Mouse (Mus musculus): ENCODE results near the gene Pgpep1. TPM values are rescaled to one million over a fixed set of nuclear protein-coding genes. Genes with fewer than 3 reads are reported as not detected.

Gene Pgpep1
- polyA plus RNA-seq, 1 experiment from 2014 or later = 181 TPM

DNA sequence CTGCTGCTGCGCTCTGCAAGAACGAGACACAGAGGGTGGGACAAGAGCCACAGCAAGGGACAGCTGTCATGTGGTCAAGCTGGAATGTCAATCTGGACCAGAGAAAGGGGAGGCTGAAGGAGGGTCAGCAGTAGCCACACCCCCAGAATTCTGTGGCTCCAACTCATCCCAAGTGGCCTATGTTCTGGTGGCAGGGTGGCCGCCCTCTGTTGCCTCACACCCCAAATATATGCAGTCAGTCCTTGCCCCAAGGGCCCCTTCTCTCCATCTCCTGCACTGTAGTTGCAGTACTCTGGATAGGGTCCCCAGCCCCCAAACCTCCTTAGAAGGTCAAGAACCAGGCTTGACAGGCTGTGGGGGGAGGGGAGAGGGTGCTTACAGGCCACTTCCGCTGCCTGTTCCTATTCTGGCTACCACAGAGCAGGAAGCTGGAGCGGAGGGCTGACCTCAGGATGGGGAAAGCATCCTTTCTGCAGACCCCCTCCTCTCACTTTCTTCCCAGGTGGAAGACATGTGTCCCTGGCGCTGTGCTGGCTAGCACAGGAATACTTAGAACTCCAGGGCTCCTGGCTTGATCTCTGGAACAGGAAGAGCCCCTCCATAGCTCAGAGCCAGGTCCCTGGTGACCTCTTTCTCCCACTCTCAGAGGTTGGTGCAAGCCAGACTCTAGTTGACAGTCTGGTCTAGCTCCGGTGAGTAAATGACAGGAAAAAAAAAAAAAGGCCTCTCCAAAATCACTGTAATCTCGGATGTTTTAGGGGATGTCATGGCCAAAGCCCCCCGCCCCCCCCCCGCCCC, 59.5 kb downstream of the Pgpep1 start:
- WGBS = 16% methylated on average over 10 of the region's 10 CpGs
- Histone ChIP-seq H3K27me3 (replicated peaks) (peaks cover 7% of the 10 kb centered on the region), H3K4me3 (peak overlapping the region; percentile 9; the same call in 1 of the 2 replicates), H3K4me2 (replicated peaks) (peak overlapping the region; percentile 59), H3K4me1 (peaks cover 73% of the 10 kb centered on the region), H3K36me3 (peaks cover 17% of the 10 kb centered on the region), H3K9ac (peak overlapping the region; percentile 26; the same call in 1 of the 2 replicates), H3K27ac (peak overlapping the region; percentile 66), H3K9me3 (no peaks in the 10 kb centered on the region)
- ATAC-seq (ENCODE audit: low FRiP score, low read depth) = peak; percentile 12

DNA sequence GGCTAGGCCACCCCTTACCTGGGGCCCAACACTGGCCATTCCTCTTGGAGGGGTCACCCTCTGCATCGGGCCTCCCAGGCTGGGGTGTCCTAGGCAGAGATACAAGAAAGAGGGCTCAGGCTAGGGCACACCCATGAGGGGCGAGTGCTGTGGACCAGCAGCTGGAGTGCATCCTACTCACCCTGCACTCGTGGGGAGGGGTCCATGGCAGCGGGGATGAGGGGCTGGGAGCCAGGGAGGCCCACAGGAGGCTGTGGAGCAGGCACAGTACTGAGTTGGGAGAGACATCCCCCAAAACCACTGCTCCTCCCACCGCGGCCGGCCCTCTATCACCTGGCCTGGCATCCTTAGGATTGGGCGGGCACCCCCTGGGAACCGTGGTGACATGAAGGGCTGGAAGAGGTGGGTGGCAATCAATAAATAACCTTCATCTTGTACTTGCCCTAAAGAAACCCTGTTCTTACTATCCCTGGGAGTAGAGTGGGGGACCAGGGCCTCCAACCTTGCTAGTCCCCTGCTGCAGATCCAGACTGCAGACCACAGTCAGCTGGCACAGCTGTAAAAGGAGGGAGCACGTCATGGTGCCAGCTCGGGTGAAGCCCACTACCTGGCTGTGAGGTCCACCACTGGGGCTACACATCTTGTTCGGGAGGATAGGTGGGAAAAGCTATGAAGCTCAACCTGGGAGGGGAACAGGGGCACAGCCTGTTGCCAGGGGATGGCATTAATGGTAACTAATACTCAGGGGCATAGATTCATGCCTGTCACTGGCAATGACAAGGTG, 60.5 kb downstream of the Pgpep1 start:
- H3K9me3 ChIP-seq = no peaks in the 10 kb centered on the region

DNA sequence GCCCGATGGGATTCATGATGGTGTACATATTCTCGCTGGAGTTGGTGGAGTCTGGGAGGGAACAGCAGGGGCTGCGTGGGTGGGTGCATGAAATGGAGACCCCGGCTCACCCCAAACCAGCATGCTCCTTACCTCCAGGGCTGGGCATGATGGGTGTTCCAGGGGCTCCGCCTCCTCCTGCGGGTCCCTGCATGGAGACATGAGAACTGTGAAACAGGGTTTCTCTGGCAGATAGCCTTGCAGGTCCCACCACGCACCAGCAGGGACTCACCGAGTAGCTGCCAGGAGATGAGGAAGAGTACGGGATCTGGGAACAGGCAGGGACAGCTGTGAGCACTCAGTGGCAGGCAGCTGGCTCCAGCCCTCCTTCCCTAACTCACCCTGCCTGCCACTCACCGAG, 61.5 kb downstream of the Pgpep1 start:
- peaks cover 17% of the 10 kb centered on the region for H3K36me3 ChIP-seq
- H3K9ac ChIP-seq = peak overlapping the region; percentile 79
- H3K4me1 ChIP-seq = peaks cover 79% of the 10 kb centered on the region
- H3K4me2 ChIP-seq (replicated peaks) = peak overlapping the region; percentile 92
- peak overlapping the region; percentile 43; the same call in 1 of the 2 replicates for H3K4me3 ChIP-seq
- H3K9me3 ChIP-seq = no peaks in the 10 kb centered on the region
- WGBS = 13% methylated on average over 10 of the region's 10 CpGs
- no peak overlapping the region for H3K27ac ChIP-seq
- peaks cover 7% of the 10 kb centered on the region for H3K27me3 ChIP-seq (replicated peaks)
- ATAC-seq (ENCODE audit: low FRiP score, low read depth) = no peak

More for the DNA sequence above, 60.5 kb downstream of the Pgpep1 start:
- Histone ChIP-seq H3K4me1 (peaks cover 77% of the 10 kb centered on the region), H3K36me3 (peaks cover 17% of the 10 kb centered on the region), H3K9ac (0 out of 2 replicates have a peak overlapping the region, but pooled peaks have one; percentile 26), H3K27me3 (replicated peaks) (peaks cover 7% of the 10 kb centered on the region), H3K4me3 (no peak overlapping the region), H3K27ac (no peak overlapping the region), H3K4me2 (replicated peaks) (peak overlapping the region; percentile 59; the same call in 1 of the 2 replicates)
- WGBS = 83% methylated on average over 12 of the region's 12 CpGs
- ATAC-seq (ENCODE audit: low FRiP score, low read depth) = no peak

DNA sequence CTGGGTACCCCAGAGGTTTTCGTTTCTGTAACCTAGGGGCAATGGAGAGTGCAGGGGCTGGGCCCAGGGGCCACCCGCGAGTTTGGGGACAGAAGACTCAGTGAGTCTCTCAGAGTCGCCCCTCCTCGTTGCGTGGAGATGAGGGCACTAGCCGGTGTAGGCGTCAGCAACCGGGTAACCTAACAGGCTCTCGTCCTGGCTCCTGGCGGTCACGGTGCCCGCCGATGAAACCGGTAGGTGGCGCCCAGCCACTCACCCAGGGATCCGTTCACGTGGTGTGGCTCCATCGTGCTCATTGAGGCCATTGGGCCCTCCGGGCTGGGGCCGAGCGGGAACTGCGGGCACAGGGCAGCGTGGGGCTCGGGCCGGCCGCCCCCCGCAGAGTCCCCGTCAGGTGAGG, 61.9 kb downstream of the Pgpep1 start:
- H3K4me1 ChIP-seq = peaks cover 83% of the 10 kb centered on the region
- H3K4me3 ChIP-seq = peak overlapping the region; percentile 43
- no peaks in the 10 kb centered on the region for H3K9me3 ChIP-seq
- peak overlapping the region; percentile 79 for H3K9ac ChIP-seq
- no peak overlapping the region for H3K27ac ChIP-seq
- peak overlapping the region; percentile 92 for H3K4me2 ChIP-seq (replicated peaks)
- 2% methylated on average over 29 of the region's 29 CpGs for WGBS
- H3K36me3 ChIP-seq = peaks cover 17% of the 10 kb centered on the region
- H3K27me3 ChIP-seq (replicated peaks) = peaks cover 7% of the 10 kb centered on the region
- ATAC-seq (ENCODE audit: low FRiP score, low read depth) = peak; percentile 17

DNA sequence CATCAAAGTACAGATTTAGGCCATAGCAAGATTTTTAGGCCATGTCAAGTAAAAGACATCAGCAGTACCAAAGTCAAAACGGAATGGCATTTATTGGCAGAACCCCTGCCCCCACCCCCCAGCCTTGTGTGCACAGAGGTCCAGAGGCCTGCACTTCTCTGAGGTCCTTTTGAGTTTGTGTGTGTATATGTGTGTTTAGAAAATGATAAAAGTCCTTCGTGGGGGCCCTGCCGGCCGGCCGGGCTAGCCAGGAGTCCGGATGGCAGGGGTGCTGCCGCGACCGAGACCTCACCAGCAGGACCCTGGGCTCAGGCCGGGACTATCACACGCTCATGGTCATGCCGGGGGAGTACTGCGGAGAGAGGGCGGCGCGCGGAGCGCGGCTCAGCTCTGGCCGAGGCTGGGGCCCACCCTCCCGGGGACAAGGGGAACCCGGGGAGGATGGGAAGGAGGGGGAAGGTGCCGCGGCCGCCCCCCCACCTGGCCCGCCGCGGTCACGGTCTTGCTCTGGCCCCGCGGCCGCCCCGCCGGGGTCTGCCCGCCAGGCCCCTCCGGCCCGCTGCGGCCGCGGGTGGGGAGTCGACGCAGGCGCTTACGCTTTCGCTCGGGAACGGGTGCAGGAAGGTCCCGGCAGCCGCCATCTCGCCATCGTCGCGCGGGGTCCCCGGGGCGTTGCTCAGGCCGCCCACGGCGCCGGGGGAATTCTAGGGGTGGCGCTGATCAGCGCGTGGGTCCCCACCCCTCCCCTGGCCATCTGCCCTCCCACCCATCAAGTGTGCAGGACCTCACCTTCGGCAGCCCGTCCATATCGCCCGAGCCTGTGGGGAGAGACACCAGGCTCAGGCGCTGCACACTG, 62.5 kb downstream of the Pgpep1 start:
- Histone ChIP-seq H3K4me2 (replicated peaks) (peak overlapping the region; percentile 92), H3K9me3 (no peaks in the 10 kb centered on the region), H3K9ac (peak overlapping the region; percentile 79), H3K36me3 (peaks cover 14% of the 10 kb centered on the region), H3K27me3 (replicated peaks) (peaks cover 7% of the 10 kb centered on the region), H3K4me3 (peak overlapping the region; percentile 43), H3K27ac (no peak overlapping the region), H3K4me1 (peaks cover 89% of the 10 kb centered on the region)
- 5% methylated on average over 67 of the region's 68 CpGs for whole genome bisulfite sequencing
- no peak for ATAC-seq (ENCODE audit: low FRiP score, low read depth)

DNA sequence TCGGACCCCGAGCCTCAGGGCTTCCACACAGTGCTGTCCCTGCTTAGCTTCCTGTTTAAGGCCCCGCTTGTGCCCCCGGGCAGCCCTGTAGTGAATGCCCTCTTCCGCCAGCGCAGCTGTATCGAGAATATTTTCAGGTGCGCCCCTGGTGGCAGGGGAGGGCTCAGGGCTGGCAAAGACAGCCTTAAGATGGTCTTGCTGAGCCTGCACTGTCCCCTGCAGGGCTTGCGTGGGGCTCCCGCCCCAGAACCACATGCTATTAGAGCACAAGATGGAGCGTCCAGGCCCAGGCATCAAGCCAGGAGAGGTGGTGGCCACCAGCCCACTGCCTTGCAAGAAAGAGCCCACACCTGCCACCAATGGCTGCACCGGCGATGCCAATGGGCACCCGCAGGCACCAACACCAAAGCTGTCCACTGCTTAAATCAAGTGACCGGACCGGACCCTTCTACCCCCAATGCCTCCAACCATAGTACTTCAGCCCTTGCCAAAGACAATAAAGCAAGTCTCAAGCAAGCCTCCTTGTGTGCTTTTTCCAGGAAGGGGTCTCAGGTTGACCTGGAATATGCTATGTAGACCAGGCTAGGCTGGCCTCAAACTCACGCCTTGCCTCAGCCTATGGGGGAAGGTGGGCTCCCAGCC, 63.3 kb downstream of the Pgpep1 start:
- Histone ChIP-seq H3K4me2 (replicated peaks) (peak overlapping the region; percentile 92), H3K4me1 (peaks cover 82% of the 10 kb centered on the region), H3K27ac (no peak overlapping the region), H3K9ac (no peak overlapping the region), H3K4me3 (no peak overlapping the region), H3K9me3 (no peaks in the 10 kb centered on the region), H3K27me3 (replicated peaks) (peaks cover 7% of the 10 kb centered on the region), H3K36me3 (peaks cover 12% of the 10 kb centered on the region)
- ATAC-seq (ENCODE audit: low FRiP score, low read depth) = no peak
- 88% methylated on average over 17 of the region's 17 CpGs for whole genome bisulfite sequencing

Other genes starting within 250 kb of the Pgpep1 start
- gene Crtc1, start 220.8 kb downstream of the Pgpep1 start, polyA plus RNA-seq (2016; fragmentation: Nextera tagmentation; extraction: Ambion mirVana) = 22.3 and 24.6 TPM in 2 replicates
- gene Klhl26, start 183.4 kb downstream of the Pgpep1 start, polyA plus RNA-seq (2016; fragmentation: Nextera tagmentation; extraction: Ambion mirVana) = 20.4 and 22.5 TPM in 2 replicates
- gene Tmem59l, start 173.0 kb downstream of the Pgpep1 start, polyA plus RNA-seq (2016; fragmentation: Nextera tagmentation; extraction: Ambion mirVana) = 37.9 and 38.3 TPM in 2 replicates
- 1.9 and 4.5 TPM in 2 replicates for gene Crlf1, start 167.2 kb downstream of the Pgpep1 start, polyA plus RNA-seq (2016; fragmentation: Nextera tagmentation; extraction: Ambion mirVana)
- 123 and 135 TPM in 2 replicates for gene Rex1bd, start 153.6 kb downstream of the Pgpep1 start, polyA plus RNA-seq (2016; fragmentation: Nextera tagmentation; extraction: Ambion mirVana)
- 766 and 781 TPM in 2 replicates for gene Uba52, start 149.6 kb downstream of the Pgpep1 start, polyA plus RNA-seq (2016; fragmentation: Nextera tagmentation; extraction: Ambion mirVana)
- gene Fkbp8, start 132.7 kb downstream of the Pgpep1 start, polyA plus RNA-seq (2016; fragmentation: Nextera tagmentation; extraction: Ambion mirVana) = 349 and 353 TPM in 2 replicates
- gene Kxd1, start 132.4 kb downstream of the Pgpep1 start, polyA plus RNA-seq (2016; fragmentation: Nextera tagmentation; extraction: Ambion mirVana) = 45.5 and 50.3 TPM in 2 replicates
- 17.8 and 19.5 TPM in 2 replicates for gene Ell, start 120.9 kb downstream of the Pgpep1 start, polyA plus RNA-seq (2016; fragmentation: Nextera tagmentation; extraction: Ambion mirVana)
- gene Isyna1, start 66.0 kb downstream of the Pgpep1 start, polyA plus RNA-seq (2016; fragmentation: Nextera tagmentation; extraction: Ambion mirVana) = 116 TPM in 2 replicates
- gene Ssbp4, start 51.5 kb downstream of the Pgpep1 start, polyA plus RNA-seq (2016; fragmentation: Nextera tagmentation; extraction: Ambion mirVana) = 139 and 144 TPM in 2 replicates
- gene Lrrc25, start 44.2 kb downstream of the Pgpep1 start, polyA plus RNA-seq (2016; fragmentation: Nextera tagmentation; extraction: Ambion mirVana) = 0.68 and 1.3 TPM in 2 replicates
- gene Gdf15, start 27.9 kb downstream of the Pgpep1 start, polyA plus RNA-seq (2016; fragmentation: Nextera tagmentation; extraction: Ambion mirVana) = 0.14 TPM in 1 of 2 replicates, not detected in the other
- 264 and 277 TPM in 2 replicates for gene Lsm4, start 12.9 kb upstream of the Pgpep1 start, polyA plus RNA-seq (2016; fragmentation: Nextera tagmentation; extraction: Ambion mirVana)
- 248 and 267 TPM in 2 replicates for gene Jund, start 38.6 kb upstream of the Pgpep1 start, polyA plus RNA-seq (2016; fragmentation: Nextera tagmentation; extraction: Ambion mirVana)
- 0.06 and 0.16 TPM in 2 replicates for gene Iqcn, start 43.1 kb upstream of the Pgpep1 start, polyA plus RNA-seq (2016; fragmentation: Nextera tagmentation; extraction: Ambion mirVana)
- not detected in 2 replicates for gene Gm3336, start 58.2 kb upstream of the Pgpep1 start, polyA plus RNA-seq (2016; fragmentation: Nextera tagmentation; extraction: Ambion mirVana)
- gene Pde4c, start 63.3 kb upstream of the Pgpep1 start, polyA plus RNA-seq (2016; fragmentation: Nextera tagmentation; extraction: Ambion mirVana) = 0.19 and 0.41 TPM in 2 replicates
- 184 and 199 TPM in 2 replicates for gene Rab3a, start 94.3 kb upstream of the Pgpep1 start, polyA plus RNA-seq (2016; fragmentation: Nextera tagmentation; extraction: Ambion mirVana)
- gene Mpv17l2, start 100.6 kb upstream of the Pgpep1 start, polyA plus RNA-seq (2016; fragmentation: Nextera tagmentation; extraction: Ambion mirVana) = 45.0 and 51.2 TPM in 2 replicates
- gene Pik3r2, start 116.3 kb upstream of the Pgpep1 start, polyA plus RNA-seq (2016; fragmentation: Nextera tagmentation; extraction: Ambion mirVana) = 84.0 and 84.6 TPM in 2 replicates
- 15.9 and 17.4 TPM in 2 replicates for gene Mast3, start 144.7 kb upstream of the Pgpep1 start, polyA plus RNA-seq (2016; fragmentation: Nextera tagmentation; extraction: Ambion mirVana)
- gene Il12rb1, start 148.1 kb upstream of the Pgpep1 start, polyA plus RNA-seq (2016; fragmentation: Nextera tagmentation; extraction: Ambion mirVana) = not detected in 2 replicates
- 9.7 and 10.2 TPM in 2 replicates for gene Arrdc2, start 179.3 kb upstream of the Pgpep1 start, polyA plus RNA-seq (2016; fragmentation: Nextera tagmentation; extraction: Ambion mirVana)
- gene Kcnn1, start 202.9 kb upstream of the Pgpep1 start, polyA plus RNA-seq (2016; fragmentation: Nextera tagmentation; extraction: Ambion mirVana) = 24.8 and 26.4 TPM in 2 replicates
- 142 and 145 TPM in 2 replicates for gene Ccdc124, start 213.5 kb upstream of the Pgpep1 start, polyA plus RNA-seq (2016; fragmentation: Nextera tagmentation; extraction: Ambion mirVana)
- gene Slc5a5, start 232.4 kb upstream of the Pgpep1 start, polyA plus RNA-seq (2016; fragmentation: Nextera tagmentation; extraction: Ambion mirVana) = 0.91 and 1.5 TPM in 2 replicates
- 2,364 and 2,595 TPM in 2 replicates for gene Rpl18a, start 237.0 kb upstream of the Pgpep1 start, polyA plus RNA-seq (2016; fragmentation: Nextera tagmentation; extraction: Ambion mirVana)
- gene Map1s, start 245.5 kb upstream of the Pgpep1 start, polyA plus RNA-seq (2016; fragmentation: Nextera tagmentation; extraction: Ambion mirVana) = 59.3 and 62.6 TPM in 2 replicates